Mouse (Mus musculus) thymus, postnatal 10 days (tissue): Measurements from ENCODE around the gene Mslnl.

ENCODE experiments used
- DNase-seq, 2 experiments: peaks; one replicate each; pipeline ENCODE4 v3.0.0; 2021; ENCODE audit warnings: low spot score in 2 of 2

Gene Mslnl

GRCm38 (mm10) chr17:25785281-25785745 is 49.5 kb downstream of the Mslnl start, which contains the start of gene Haghl:
TSS of gene Haghl (minus strand) at chr17:25785673.
- DNase-seq: peak; percentile 86 to 96

GRCm38 (mm10) chr17:25786280-25786679 is 50.4 kb downstream of the Mslnl start, which contains the start of gene Ccdc78:
TSS of gene Ccdc78 (plus strand) at chr17:25786580.
- no peak for DNase-seq

GRCm38 (mm10) chr17:25786781-25787504 is 51.1 kb downstream of the Mslnl start:
- DNase-seq: no peak

GRCm38 (mm10) chr17:25791320-25791842 is 55.5 kb downstream of the Mslnl start:
- DNase-seq: no peak

GRCm38 (mm10) chr17:25791843-25792527 is 56.1 kb downstream of the Mslnl start:
- DNase-seq: peak; percentile 76 to 84

- DNase-seq: peak; percentile 81 to 82
Measured at GRCm38 (mm10) chr17:25792615-25793014, 56.8 kb downstream of the Mslnl start, which contains the start of gene Fam173a. TSS of gene Fam173a (minus strand) at chr17:25792901.

- DNase-seq: no peak
Measured at GRCm38 (mm10) chr17:25794197-25794596, 58.4 kb downstream of the Mslnl start.

GRCm38 (mm10) chr17:25794998-25795397 is 59.2 kb downstream of the Mslnl start:
- DNase-seq: no peak

- no peak for DNase-seq
Measured at GRCm38 (mm10) chr17:25795609-25796092, 59.8 kb downstream of the Mslnl start, which contains the start of gene AC134908.4. TSS of gene AC134908.4 (minus strand) at chr17:25795659.

GRCm38 (mm10) chr17:25796211-25796771 is 60.4 kb downstream of the Mslnl start:
- DNase-seq: peak in 1 of 2 experiments; percentile 25

GRCm38 (mm10) chr17:25796951-25797369 is 61.1 kb downstream of the Mslnl start, which contains the start of gene Metrn:
TSS of gene Metrn (minus strand) at chr17:25797136.
- peak; percentile 87 to 93 for DNase-seq
